ENCODE assay signal across 18 mouse cellular contexts in genomic region chr17:35649429-35649828, GRCm38 (mm10). TPM values are rescaled to one million over a fixed set of nuclear protein-coding genes. Genes with fewer than 3 reads are reported as not detected.
DNase-seq lines count a peak whose midpoint lies in the region; ATAC-seq lines count a peak whose summit lies in the region.
"Had no signal": no experiment of that assay in that cellular context is flagged by ENCODE, and none has a peak within 500 bp of the region (broad histone marks: within the 10 kb centered on the region; RNA-seq: fewer than 3 reads in every experiment).

No protein-coding gene starts in this region.

- H3K27ac ChIP-seq in embryonic facial prominence, embryonic 14.5 days (replicated peaks; ENCODE audit: low read depth, low read length), result no peak overlapping the region
- no peak overlapping the region for H3K27ac ChIP-seq in embryonic facial prominence, embryonic 10.5 days (replicated peaks)
- H3K27ac ChIP-seq: heart, adult 2 months; hindbrain, embryonic 13.5 days; liver, embryonic 14.5 days had no signal

- no peaks in the 10 kb centered on the region for H3K9me3 ChIP-seq in embryonic facial prominence, embryonic 14.5 days (ENCODE audit: control insufficient read depth, low read length)
- H3K9me3 ChIP-seq in embryonic facial prominence, embryonic 10.5 days, result no peaks in the 10 kb centered on the region

- H3K36me3 ChIP-seq in embryonic facial prominence, embryonic 14.5 days (ENCODE audit: control insufficient read depth, insufficient read depth, low read length), result no peaks in the 10 kb centered on the region
- H3K36me3 ChIP-seq in embryonic facial prominence, embryonic 10.5 days (replicated peaks), result peaks cover 1% of the 10 kb centered on the region

- ATAC-seq in embryonic facial prominence, embryonic 14.5 days (ENCODE audit: low read depth), result no peak
- ATAC-seq in erythroblast, adult 5-6 weeks (replicated peaks; ENCODE audit: low FRiP score, poor library complexity, severe bottlenecking), result no peak

- H3K4me2 ChIP-seq in embryonic facial prominence, embryonic 14.5 days (ENCODE audit: low read depth, low read length), result no peak overlapping the region
- H3K4me2 ChIP-seq: hindbrain, embryonic 13.5 days had no signal

- H3K27me3 ChIP-seq in embryonic facial prominence, embryonic 14.5 days (replicated peaks; ENCODE audit: control insufficient read depth, insufficient read depth, low read length), result no peaks in the 10 kb centered on the region
- no peaks in the 10 kb centered on the region for H3K27me3 ChIP-seq in embryonic facial prominence, embryonic 10.5 days (replicated peaks; ENCODE audit: low read depth, poor library complexity, severe bottlenecking)

- H3K9ac ChIP-seq in embryonic facial prominence, embryonic 14.5 days (ENCODE audit: low read depth, low read length), result no peak overlapping the region
- H3K9ac ChIP-seq: hindbrain, embryonic 13.5 days; liver, embryonic 14.5 days had no signal

- H3K4me3 ChIP-seq in embryonic facial prominence, embryonic 14.5 days (ENCODE audit: low read depth, low read length), result no peak overlapping the region
- H3K4me3 ChIP-seq in embryonic facial prominence, embryonic 10.5 days, result no peak overlapping the region
- H3K4me3 ChIP-seq: heart, adult 2 months; hindbrain, embryonic 13.5 days had no signal

- 64% methylated on average over 2 of the region's 2 CpGs for WGBS in embryonic facial prominence, embryonic 14.5 days
- WGBS in embryonic facial prominence, embryonic 10.5 days, result 69% methylated on average over 2 of the region's 2 CpGs

- DNase-seq in embryonic facial prominence, embryonic 14.5 days (ENCODE audit: low spot score), result peak; percentile 6
- no peak for DNase-seq in embryonic facial prominence, embryonic 10.5 days (ENCODE audit: low spot score)
- peak; percentile 45 for DNase-seq in kidney, postnatal 10 days
- DNase-seq in lung, postnatal 10 days, result peak; percentile 80
- peak; percentile 25 for DNase-seq in yolk sac, embryonic 10.5 days (ENCODE audit: low spot score)
- no peak for DNase-seq in gastrocnemius, postnatal 25 days
- DNase-seq in adrenal gland, postnatal 36 days, result no peak
- DNase-seq: cerebellum, postnatal 14 days; heart, adult 2 months; left cerebral cortex, postnatal 4 days; thymus, postnatal 25 days had no signal

- no peaks in the 10 kb centered on the region for H3K4me1 ChIP-seq in embryonic facial prominence, embryonic 14.5 days (ENCODE audit: control insufficient read depth, insufficient read depth, low read length)
- peaks cover 2% of the 10 kb centered on the region; the same call in 1 of the 2 replicates for H3K4me1 ChIP-seq in embryonic facial prominence, embryonic 10.5 days
- H3K4me1 ChIP-seq: hindbrain, embryonic 13.5 days had no signal

RNA-seq across cellular contexts. Expression of gene Mucl3, which starts 5.9 kb away (rescaled TPM):
- 0.08 TPM in 2 replicates for polyA plus RNA-seq in embryonic facial prominence, embryonic 14.5 days (2014; fragmentation: Nextera tagmentation; extraction: Ambion mirVana)
- 0.20 and 0.24 TPM in 2 replicates for polyA plus RNA-seq in embryonic facial prominence, embryonic 10.5 days (2016; fragmentation: Nextera tagmentation; extraction: Ambion mirVana)
- not detected for total RNA-seq in gastrocnemius, postnatal 25 days (2021)
- total RNA-seq in erythroblast, adult 5-6 weeks (2015; ENCODE audit: low replicate concordance), result not detected in 2 replicates
- 0.17 TPM in 1 of 2 replicates, not detected in the other for total RNA-seq in erythroblast, adult 5-6 weeks (2017; ENCODE audit: low replicate concordance)
- not detected for total RNA-seq in adrenal gland, postnatal 36 days (2021)
- total RNA-seq: heart, adult 2 months; layer of hippocampus, postnatal 14 days; left cerebral cortex, postnatal 4 days had no signal
- polyA plus RNA-seq: heart, adult 2 months; heart, postnatal 0 days; hindbrain, embryonic 13.5 days; liver, embryonic 14.5 days; neural tube, embryonic 14.5 days had no signal

RNA-seq across cellular contexts. Expression of gene Vars2, which starts 18.0 kb away (rescaled TPM):
- polyA plus RNA-seq in embryonic facial prominence, embryonic 14.5 days (2014; fragmentation: Nextera tagmentation; extraction: Ambion mirVana), result 14.2 and 15.1 TPM in 2 replicates
- 19.9 and 22.0 TPM in 2 replicates for polyA plus RNA-seq in embryonic facial prominence, embryonic 10.5 days (2016; fragmentation: Nextera tagmentation; extraction: Ambion mirVana)
- 10 to 100 TPM in 1 of 2 experiments, 1 to 10 TPM in 1; 9.9 to 14.7 TPM for total RNA-seq in gastrocnemius, postnatal 25 days (2021)
- 1.9 and 2.9 TPM in 2 replicates for total RNA-seq in erythroblast, adult 5-6 weeks (2015; ENCODE audit: low replicate concordance)
- 2.1 and 11.0 TPM in 2 replicates for total RNA-seq in erythroblast, adult 5-6 weeks (2017; ENCODE audit: low replicate concordance)
- total RNA-seq in adrenal gland, postnatal 36 days (2021), result 10 to 100 TPM; 30.8 to 40.0 TPM

RNA-seq across cellular contexts. Expression of gene Gm9573, which starts 23.0 kb away (rescaled TPM):
- polyA plus RNA-seq in embryonic facial prominence, embryonic 14.5 days (2014; fragmentation: Nextera tagmentation; extraction: Ambion mirVana), result 0.04 TPM in 1 of 2 replicates, not detected in the other
- not detected in 2 replicates for polyA plus RNA-seq in embryonic facial prominence, embryonic 10.5 days (2016; fragmentation: Nextera tagmentation; extraction: Ambion mirVana)
- total RNA-seq in gastrocnemius, postnatal 25 days (2021), result not detected
- total RNA-seq in erythroblast, adult 5-6 weeks (2015; ENCODE audit: low replicate concordance), result not detected in 2 replicates
- total RNA-seq in erythroblast, adult 5-6 weeks (2017; ENCODE audit: low replicate concordance), result not detected in 2 replicates
- not detected for total RNA-seq in adrenal gland, postnatal 36 days (2021)
- total RNA-seq: heart, adult 2 months; layer of hippocampus, postnatal 14 days; left cerebral cortex, postnatal 4 days had no signal
- polyA plus RNA-seq: heart, adult 2 months; heart, postnatal 0 days; hindbrain, embryonic 13.5 days; liver, embryonic 14.5 days; neural tube, embryonic 14.5 days; small intestine, adult 2 months had no signal

RNA-seq across cellular contexts. Expression of gene Gtf2h4, which starts 24.1 kb away (rescaled TPM):
- 34.8 and 35.3 TPM in 2 replicates for polyA plus RNA-seq in embryonic facial prominence, embryonic 14.5 days (2014; fragmentation: Nextera tagmentation; extraction: Ambion mirVana)
- polyA plus RNA-seq in embryonic facial prominence, embryonic 10.5 days (2016; fragmentation: Nextera tagmentation; extraction: Ambion mirVana), result 57.6 and 61.4 TPM in 2 replicates
- 10 to 100 TPM; 14.7 to 15.3 TPM for total RNA-seq in gastrocnemius, postnatal 25 days (2021)
- total RNA-seq in erythroblast, adult 5-6 weeks (2015; ENCODE audit: low replicate concordance), result 3.3 and 5.6 TPM in 2 replicates
- 2.6 and 9.8 TPM in 2 replicates for total RNA-seq in erythroblast, adult 5-6 weeks (2017; ENCODE audit: low replicate concordance)
- total RNA-seq in adrenal gland, postnatal 36 days (2021), result 10 to 100 TPM; 20.2 to 23.3 TPM

RNA-seq across cellular contexts. Expression of gene Sfta2, which starts 48.1 kb away (rescaled TPM):
- polyA plus RNA-seq in embryonic facial prominence, embryonic 14.5 days (2014; fragmentation: Nextera tagmentation; extraction: Ambion mirVana), result 0.28 TPM in 1 of 2 replicates, not detected in the other
- not detected in 2 replicates for polyA plus RNA-seq in embryonic facial prominence, embryonic 10.5 days (2016; fragmentation: Nextera tagmentation; extraction: Ambion mirVana)
- not detected for total RNA-seq in gastrocnemius, postnatal 25 days (2021)
- total RNA-seq in erythroblast, adult 5-6 weeks (2015; ENCODE audit: low replicate concordance), result not detected in 2 replicates
- total RNA-seq in erythroblast, adult 5-6 weeks (2017; ENCODE audit: low replicate concordance), result not detected in 2 replicates
- not detected for total RNA-seq in adrenal gland, postnatal 36 days (2021)
- total RNA-seq: heart, adult 2 months; layer of hippocampus, postnatal 14 days; left cerebral cortex, postnatal 4 days had no signal
- polyA plus RNA-seq: heart, postnatal 0 days; hindbrain, embryonic 13.5 days; liver, embryonic 14.5 days; neural tube, embryonic 14.5 days; small intestine, adult 2 months had no signal

Comparison
In these comparisons a context has a peak if more than half of its experiments do, and no peak if none do; other contexts are left out.
1. DNase-seq: peak in embryonic facial prominence, embryonic 14.5 days (single experiment), kidney, postnatal 10 days (single experiment), lung, postnatal 10 days (single experiment) and yolk sac, embryonic 10.5 days (single experiment); none in embryonic facial prominence, embryonic 10.5 days (single experiment), gastrocnemius, postnatal 25 days (single experiment) and adrenal gland, postnatal 36 days (0 of 2).